Comparison of ENCODE assay signal across 8 mouse cellular contexts in genomic region chr11:60182116-60182670, GRCm38 (mm10). TPM values are rescaled to one million over a fixed set of nuclear protein-coding genes. Genes with fewer than 3 reads are reported as not detected.
A peak's percentile ranks its signal among the peaks of the same experiment; 100 is the strongest.
DNase-seq lines count a peak whose midpoint lies in the region; ATAC-seq and TF ChIP-seq lines count a peak whose summit lies in the region.

No protein-coding gene starts in this region.

- H3K36me3 ChIP-seq in kidney, adult 2 months (ENCODE audit: control insufficient read depth, insufficient read depth, low read length): no peaks in the 10 kb centered on the region
- peaks cover 26% of the 10 kb centered on the region for H3K36me3 ChIP-seq in kidney, embryonic 14.5 days (ENCODE audit: control insufficient read depth, insufficient read depth, low read length)
- H3K36me3 ChIP-seq in hindbrain, embryonic 13.5 days: peaks cover 27% of the 10 kb centered on the region
- H3K36me3 ChIP-seq in midbrain, postnatal 0 days (ENCODE audit: insufficient read depth, low read length): peaks cover 22% of the 10 kb centered on the region

- H3K9ac ChIP-seq in kidney, embryonic 14.5 days (ENCODE audit: low read depth, low read length): no peak overlapping the region
- H3K9ac ChIP-seq in hindbrain, embryonic 13.5 days: peak overlapping the region; percentile 66
- no peak overlapping the region for H3K9ac ChIP-seq in midbrain, postnatal 0 days (replicated peaks; ENCODE audit: low read length, poor library complexity, severe bottlenecking)

- no peak overlapping the region for H3K27ac ChIP-seq in kidney, adult 2 months (ENCODE audit: insufficient read depth, low read depth, low read length)
- H3K27ac ChIP-seq in kidney, embryonic 14.5 days (ENCODE audit: low read depth, low read length): no peak overlapping the region
- H3K27ac ChIP-seq in hindbrain, embryonic 13.5 days: peak overlapping the region; percentile 94
- peak overlapping the region; percentile 62 for H3K27ac ChIP-seq in midbrain, postnatal 0 days (ENCODE audit: low read depth, low read length)

- TF ChIP-seq CTCF in kidney, adult 2 months (conservative IDR thresholded peaks at IDR 0.05; ENCODE audit: insufficient read depth, insufficient read length, low read depth, low read length): no peak
- TF ChIP-seq CTCF in midbrain, postnatal 0 days (IDR thresholded peaks at IDR 0.05): no peak

- no peaks in the 10 kb centered on the region for H3K27me3 ChIP-seq in kidney, adult 2 months (replicated peaks; ENCODE audit: control insufficient read depth, insufficient read depth, low read length)
- H3K27me3 ChIP-seq in kidney, embryonic 14.5 days (ENCODE audit: control insufficient read depth, insufficient read depth, low read length): no peaks in the 10 kb centered on the region
- no peaks in the 10 kb centered on the region for H3K27me3 ChIP-seq in hindbrain, embryonic 13.5 days
- no peaks in the 10 kb centered on the region for H3K27me3 ChIP-seq in midbrain, postnatal 0 days (ENCODE audit: insufficient read depth, low read length)

- H3K9me3 ChIP-seq in kidney, embryonic 14.5 days (ENCODE audit: control insufficient read depth, low read length): no peaks in the 10 kb centered on the region
- H3K9me3 ChIP-seq in hindbrain, embryonic 13.5 days: no peaks in the 10 kb centered on the region
- H3K9me3 ChIP-seq in midbrain, postnatal 0 days (ENCODE audit: low read length): no peaks in the 10 kb centered on the region

- 66% methylated on average over 12 of the region's 12 CpGs for WGBS in kidney, adult 2 months
- WGBS in kidney, embryonic 14.5 days: 78% methylated on average over 12 of the region's 12 CpGs
- WGBS in hindbrain, embryonic 13.5 days: 71% methylated on average over 12 of the region's 12 CpGs
- 67% methylated on average over 12 of the region's 12 CpGs for WGBS in midbrain, postnatal 0 days

- H3K4me3 ChIP-seq in kidney, adult 2 months (ENCODE audit: insufficient read depth, low read depth, low read length): no peak overlapping the region
- H3K4me3 ChIP-seq in kidney, embryonic 14.5 days (ENCODE audit: low read length): no peak overlapping the region
- H3K4me3 ChIP-seq in hindbrain, embryonic 13.5 days: no peak overlapping the region
- no peak overlapping the region for H3K4me3 ChIP-seq in midbrain, postnatal 0 days (ENCODE audit: low read depth, low read length)

- ATAC-seq in kidney, embryonic 14.5 days (ENCODE audit: low FRiP score, low TSS enrichment): no peak
- ATAC-seq in hindbrain, embryonic 13.5 days (ENCODE audit: low FRiP score): no peak
- ATAC-seq in midbrain, postnatal 0 days (ENCODE audit: low FRiP score): no peak
- no peak for ATAC-seq in monocyte, adult 5-6 weeks (replicated peaks; ENCODE audit: insufficient number of reproducible peaks, low FRiP score, low TSS enrichment, poor library complexity, severe bottlenecking)

- no peak overlapping the region for H3K4me2 ChIP-seq in kidney, embryonic 14.5 days (replicated peaks; ENCODE audit: low read depth, low read length)
- peak overlapping the region; percentile 23 for H3K4me2 ChIP-seq in hindbrain, embryonic 13.5 days
- no peak overlapping the region for H3K4me2 ChIP-seq in midbrain, postnatal 0 days (ENCODE audit: low read depth, low read length, poor library complexity, severe bottlenecking)

- peaks cover 20% of the 10 kb centered on the region for H3K4me1 ChIP-seq in kidney, adult 2 months (ENCODE audit: control insufficient read depth, insufficient read depth, low read length)
- H3K4me1 ChIP-seq in kidney, embryonic 14.5 days (ENCODE audit: control insufficient read depth, insufficient read depth, low read length): peaks cover 55% of the 10 kb centered on the region
- peaks cover 99% of the 10 kb centered on the region for H3K4me1 ChIP-seq in hindbrain, embryonic 13.5 days (replicated peaks)
- H3K4me1 ChIP-seq in midbrain, postnatal 0 days (ENCODE audit: insufficient read depth, low read length): peaks cover 49% of the 10 kb centered on the region; the same call in 1 of the 2 replicates

- DNase-seq in kidney, adult 2 months: peak; percentile 96
- DNase-seq in adrenal gland, postnatal 36 days: peak; percentile 51 to 65
- peak; percentile 71 for DNase-seq in midbrain, postnatal 0 days (ENCODE audit: low spot score)
- no peak for DNase-seq in urinary bladder, adult 2 months (ENCODE audit: low spot score)
- DNase-seq in layer of hippocampus, adult 18-20 months (ENCODE audit: low spot score in 2 of 2): no peak

- no peak for TF ChIP-seq POLR2A in kidney, adult 2 months (IDR thresholded peaks at IDR 0.05; ENCODE audit: low read depth, low read length)

RNA-seq across cellular contexts. Expression of gene Srebf1, which starts 40.2 kb away (rescaled TPM):
- polyA plus RNA-seq in kidney, adult 2 months (2012; rRNA removed): 89.1 and 123 TPM in 2 replicates
- polyA plus RNA-seq in kidney, embryonic 14.5 days (2014; fragmentation: Nextera tagmentation; extraction: Ambion mirVana): 58.8 and 60.1 TPM in 2 replicates
- total RNA-seq in adrenal gland, postnatal 36 days (2021): 100 to 1,000 TPM; 160 to 181 TPM
- polyA plus RNA-seq in hindbrain, embryonic 13.5 days (2015; fragmentation: Nextera tagmentation; extraction: Ambion mirVana): 38.2 and 43.9 TPM in 2 replicates
- total RNA-seq in midbrain, postnatal 0 days (2014; rRNA removed): 77.1 and 96.5 TPM in 2 replicates
- polyA plus RNA-seq in midbrain, postnatal 0 days (2015; fragmentation: Nextera tagmentation; extraction: Ambion mirVana): 34.5 and 38.1 TPM in 2 replicates
- polyA plus RNA-seq in urinary bladder, adult 2 months (2012; rRNA removed): 157 and 168 TPM in 2 replicates
- 10 to 100 TPM; 73.9 to 80.4 TPM for total RNA-seq in layer of hippocampus, adult 18-20 months (2021)
- 28.9 to 48.1 TPM (median 45.7 TPM) in 3 replicates for total RNA-seq in monocyte, adult 5-6 weeks (2017)

Comparison
In these comparisons a context has a peak if more than half of its experiments do, and no peak if none do; other contexts are left out.
1. DNase-seq: peak in kidney, adult 2 months (single experiment), adrenal gland, postnatal 36 days (2 of 2) and midbrain, postnatal 0 days (single experiment); none in urinary bladder, adult 2 months (single experiment) and layer of hippocampus, adult 18-20 months (0 of 2).
2. H3K27ac ChIP-seq: peak in hindbrain, embryonic 13.5 days (single experiment) and midbrain, postnatal 0 days (single experiment); none in kidney, adult 2 months (single experiment) and kidney, embryonic 14.5 days (single experiment).